Mouse (Mus musculus) heart, adult 2 months (tissue): ENCODE measurements around the gene Mknk1. TPM values are rescaled to one million over a fixed set of nuclear protein-coding genes. Genes with fewer than 3 reads are reported as not detected.
A peak's percentile ranks its signal among the peaks of the same experiment; 100 is the strongest.

ENCODE experiments used
- DNase-seq, 2 experiments: peaks; one replicate each; pipeline ENCODE4 v3.0.0; 2021
- H3K27ac ChIP-seq: fragments of 200-600 bp; 2 replicates; pipeline ENCODE4 v1.8.1; 2022
- H3K27me3 ChIP-seq: fragments of 200-500 bp; 2 replicates; pipeline ENCODE4 v1.6.1; 2012; ENCODE audit warnings: mild to moderate bottlenecking, low read length, inconsistent platforms, mixed read lengths; ENCODE audit not compliant: control insufficient read depth, insufficient read depth
- H3K36me3 ChIP-seq: fragments of 200-500 bp; 2 replicates; pipeline ENCODE4 v1.6.1; 2012; ENCODE audit warnings: low read length, inconsistent platforms; ENCODE audit not compliant: control insufficient read depth, insufficient read depth
- H3K4me1 ChIP-seq: fragments of 200-500 bp; 2 replicates; pipeline ENCODE4 v1.6.1; 2011; ENCODE audit warnings: low read length; ENCODE audit not compliant: control insufficient read depth, insufficient read depth
- H3K4me3 ChIP-seq: fragments of 200-600 bp; 2 replicates; pipeline ENCODE4 v1.8.1; 2022
- H3K79me2 ChIP-seq: fragments of 200-500 bp; replicated peaks from 2 replicates; pipeline ENCODE4 v1.6.1; 2012; ENCODE audit warnings: mild to moderate bottlenecking, inconsistent platforms, low read length, moderate library complexity, mixed read lengths; ENCODE audit not compliant: control insufficient read depth, insufficient read depth
- H3K9ac ChIP-seq: fragments of 200-500 bp; 2 replicates; pipeline ENCODE4 v1.6.1; 2012; ENCODE audit warnings: low read depth, mild to moderate bottlenecking, control low read depth, inconsistent platforms, low read length, mixed read lengths
- CTCF ChIP-seq: fragments of 200-600 bp; IDR thresholded peaks from 2 replicates; pipeline ENCODE4 v1.8.1; 2022; ENCODE audit warnings: antibody characterized with exemption, mild to moderate bottlenecking, moderate library complexity
- EP300 ChIP-seq: fragments of 200-500 bp; IDR thresholded peaks from 2 replicates; pipeline ENCODE4 v1.6.1; 2011; ENCODE audit warnings: low read depth, low read length, control low read depth; ENCODE audit not compliant: insufficient read depth
- POLR2A ChIP-seq: fragments of 200-500 bp; IDR thresholded peaks from 2 replicates; pipeline ENCODE4 v1.6.1; 2011; ENCODE audit warnings: mild to moderate bottlenecking, low read depth, low read length, control low read depth; ENCODE audit not compliant: insufficient read depth
- WGBS: fragments of 180-500 bp; shearing (Covaris S2); methylation state at CpG from one replicate; pipeline ENCODE4 v1.1.7; 2018; 5-methylcytosine and 5-hydroxymethylcytosine counted together
- intact Hi-C: fragments of 180-260 bp; cut with DNase I; formaldehyde crosslinking; loops from one replicate; pipeline ENCODE4 v1.15.1; 2025
- polyA plus RNA-seq: library from polyadenylated mRNA; depleted of rRNA; stranded (reverse); fragments of >200 nt; gene quantifications from 2 replicates; pipeline ENCODE4 v1.2.3, GENCODE M21; 2012
- total RNA-seq, 2 experiments: library from RNA; stranded (reverse); gene quantifications; 2 replicates each; pipeline ENCODE4 v1.2.3; 2021

Mknk1 gene
- total and polyA plus RNA-seq, 3 experiments: 18.3 to 32.1 (median 20.6) TPM

DNA sequence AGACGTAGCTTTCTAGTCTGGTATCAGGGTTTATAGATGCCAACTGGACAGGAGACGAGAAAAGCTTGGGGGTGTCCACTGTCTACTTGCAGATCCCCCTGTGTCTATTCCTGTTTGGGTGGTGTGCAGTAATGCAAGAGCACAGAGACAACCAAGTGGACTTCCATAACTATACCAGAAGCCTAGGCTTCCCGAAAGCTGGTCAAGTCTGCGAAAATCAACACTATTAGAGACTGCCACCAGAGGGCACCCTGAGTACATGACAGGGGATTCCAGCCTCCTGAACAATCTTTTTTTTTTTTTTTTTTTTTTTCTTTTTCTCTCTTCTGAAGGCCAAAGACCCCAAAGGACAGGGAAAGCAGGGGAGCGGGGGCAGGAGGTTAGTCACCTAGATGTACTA is 63.8 kb downstream of the Mknk1 start:
- H3K27ac ChIP-seq: no peak overlapping the region
- H3K9ac ChIP-seq: no peak overlapping the region
- TF ChIP-seq CTCF (peak; percentile 85), EP300 (no peak)
- peaks cover 8% of the 10 kb centered on the region for H3K27me3 ChIP-seq
- WGBS: 20% methylated on average over 5 of the region's 5 CpGs
- H3K4me3 ChIP-seq: no peak overlapping the region
- intact Hi-C loops: loop anchor here (1.0 to 5.0 kb wide), 5 partner anchors 49 to 171 kb away; no protein-coding TSS in a partner anchor
- no peaks in the 10 kb centered on the region for H3K79me2 ChIP-seq
- H3K36me3 ChIP-seq: no peaks in the 10 kb centered on the region
- H3K4me1 ChIP-seq: no peaks in the 10 kb centered on the region
- peak; percentile 64 to 82 for DNase-seq

- intact Hi-C loops: loop anchor here (5.0 kb wide), 2 partner anchors 163 to 172 kb away; no protein-coding TSS in a partner anchor
- Histone ChIP-seq H3K27ac (no peak overlapping the region), H3K9ac (no peak overlapping the region), H3K27me3 (no peaks in the 10 kb centered on the region; the same call in 1 of the 2 replicates), H3K4me3 (no peak overlapping the region), H3K79me2 (no peaks in the 10 kb centered on the region), H3K36me3 (no peaks in the 10 kb centered on the region), H3K4me1 (peaks cover 3% of the 10 kb centered on the region; the same call in 1 of the 2 replicates)
- TF ChIP-seq POLR2A: no peak
- TF ChIP-seq CTCF: no peak
- no peak for TF ChIP-seq EP300
- 39% methylated on average over 12 of the region's 12 CpGs for WGBS
- DNase-seq: no peak
Observed at GRCm38 (mm10) chr4:115904375-115904774, 65.4 kb downstream of the Mknk1 start.

GRCm38 (mm10) chr4:115905701-115906100 is 66.7 kb downstream of the Mknk1 start:
- no peak for DNase-seq
- intact Hi-C loops: no loop called here
- TF ChIP-seq POLR2A (no peak), EP300 (no peak), CTCF (no peak)
- H3K4me1 ChIP-seq: peaks cover 3% of the 10 kb centered on the region; the same call in 1 of the 2 replicates
- no peaks in the 10 kb centered on the region; the same call in 1 of the 2 replicates for H3K27me3 ChIP-seq
- no peaks in the 10 kb centered on the region for H3K79me2 ChIP-seq
- no peak overlapping the region for H3K27ac ChIP-seq
- no peak overlapping the region for H3K9ac ChIP-seq
- no peaks in the 10 kb centered on the region for H3K36me3 ChIP-seq
- WGBS: 34% methylated on average over 7 of the region's 7 CpGs
- H3K4me3 ChIP-seq: no peak overlapping the region

- Histone ChIP-seq H3K36me3 (no peaks in the 10 kb centered on the region), H3K27ac (no peak overlapping the region), H3K27me3 (no peaks in the 10 kb centered on the region), H3K79me2 (no peaks in the 10 kb centered on the region), H3K4me1 (peaks cover 3% of the 10 kb centered on the region; the same call in 1 of the 2 replicates), H3K4me3 (no peak overlapping the region), H3K9ac (no peak overlapping the region)
- TF ChIP-seq CTCF (no peak), POLR2A (no peak), EP300 (no peak)
- no peak for DNase-seq
- WGBS: 66% methylated on average over 3 of the region's 3 CpGs
- intact Hi-C loops: no loop called here
Observed at GRCm38 (mm10) chr4:115906791-115907190, 67.8 kb downstream of the Mknk1 start.

DNA sequence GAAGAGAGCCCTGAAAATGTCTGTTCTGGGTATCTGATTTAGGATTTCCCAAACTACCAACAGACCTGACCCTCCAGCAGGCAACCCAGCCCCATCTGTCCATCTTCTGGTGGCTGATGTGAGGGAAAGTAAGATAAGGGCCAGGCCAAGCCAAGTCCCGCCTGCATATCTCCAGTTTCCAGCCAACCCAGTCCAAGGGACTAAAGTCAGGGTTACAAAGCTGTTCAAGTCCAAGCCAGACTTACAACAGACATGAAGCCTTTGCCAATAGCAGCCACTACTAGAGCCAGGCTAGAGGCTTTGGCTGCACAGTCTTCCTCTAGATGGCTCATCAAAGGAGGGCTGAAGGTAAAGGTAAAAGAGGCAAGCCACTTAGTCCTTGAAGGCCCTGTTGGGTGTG is 69.0 kb downstream of the Mknk1 start:
- DNase-seq: peak in 1 of 2 experiments; percentile 8
- no peak for TF ChIP-seq CTCF
- TF ChIP-seq POLR2A: no peak
- no peak for TF ChIP-seq EP300
- WGBS: 29% methylated on average over 1 of the region's 1 CpGs
- no peak overlapping the region for H3K4me3 ChIP-seq
- H3K9ac ChIP-seq: no peak overlapping the region
- no peaks in the 10 kb centered on the region for H3K27me3 ChIP-seq
- no peaks in the 10 kb centered on the region for H3K36me3 ChIP-seq
- no peaks in the 10 kb centered on the region for H3K79me2 ChIP-seq
- peaks cover 3% of the 10 kb centered on the region; the same call in 1 of the 2 replicates for H3K4me1 ChIP-seq
- H3K27ac ChIP-seq: no peak overlapping the region
- intact Hi-C loops: no loop called here

DNA sequence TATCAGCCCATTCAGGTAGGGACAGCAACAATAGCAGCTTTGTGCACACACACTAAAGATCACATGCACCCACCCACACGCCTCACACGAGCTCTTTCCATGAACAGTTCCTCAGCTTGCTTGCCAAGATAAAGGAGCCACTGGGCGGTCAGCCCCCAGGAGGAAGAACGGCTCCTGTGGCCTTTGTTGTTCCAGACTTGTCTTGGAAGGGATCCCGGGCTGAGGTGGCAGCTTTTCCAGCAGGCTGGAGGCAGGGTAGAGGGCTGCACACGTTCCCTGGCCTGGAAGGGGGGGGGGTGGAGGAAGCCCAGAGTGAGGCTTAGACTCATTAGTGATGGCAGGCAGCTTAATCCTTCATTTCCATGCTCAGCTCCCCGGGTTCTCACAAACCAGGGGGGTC is 69.6 kb downstream of the Mknk1 start:
- Histone ChIP-seq H3K4me1 (peaks cover 3% of the 10 kb centered on the region; the same call in 1 of the 2 replicates), H3K36me3 (no peaks in the 10 kb centered on the region), H3K79me2 (no peaks in the 10 kb centered on the region), H3K9ac (no peak overlapping the region), H3K27ac (no peak overlapping the region), H3K4me3 (no peak overlapping the region), H3K27me3 (no peaks in the 10 kb centered on the region)
- 8% methylated on average over 7 of the region's 7 CpGs for WGBS
- peak; percentile 29 to 61 for DNase-seq
- TF ChIP-seq CTCF (no peak), POLR2A (no peak), EP300 (no peak)
- intact Hi-C loops: no loop called here
